Mouse (Mus musculus) heart, adult 8-10 months (tissue): ENCODE measurements around the gene Usp43. TPM values are rescaled to one million over a fixed set of nuclear protein-coding genes. Genes with fewer than 3 reads are reported as not detected.

Experiments
- DNase-seq: peaks from one replicate; pipeline ENCODE4 v3.0.0; 2022; ENCODE audit warnings: low spot score
- total RNA-seq, 4 experiments: library from RNA; stranded (reverse); gene quantifications; 2 replicates each; pipeline ENCODE4 v1.2.4; 2022

Gene Usp43
- total RNA-seq, 4 experiments from 2014 or later = 1.0 to 2.0 (median 1.4) TPM

DNA sequence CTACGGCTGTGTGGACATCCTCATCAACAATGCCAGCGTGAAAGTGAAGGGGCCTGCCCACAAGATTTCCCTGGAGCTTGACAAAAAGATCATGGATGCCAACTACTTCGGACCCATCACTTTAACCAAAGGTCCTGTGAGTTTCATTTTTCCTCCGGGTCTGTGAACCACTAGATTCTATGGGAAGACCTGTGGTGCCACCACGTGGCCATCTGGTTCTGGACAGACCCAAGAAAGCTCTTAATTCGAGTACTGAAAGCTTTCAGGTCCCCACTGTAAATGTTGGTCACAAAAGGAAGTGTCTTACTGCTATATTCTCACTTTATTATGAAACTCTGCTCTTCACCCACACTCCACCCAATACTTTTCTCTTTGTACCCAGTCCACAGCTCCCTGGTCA is 110.4 kb downstream of the Usp43 start:
- DNase-seq = no peak

DNA sequence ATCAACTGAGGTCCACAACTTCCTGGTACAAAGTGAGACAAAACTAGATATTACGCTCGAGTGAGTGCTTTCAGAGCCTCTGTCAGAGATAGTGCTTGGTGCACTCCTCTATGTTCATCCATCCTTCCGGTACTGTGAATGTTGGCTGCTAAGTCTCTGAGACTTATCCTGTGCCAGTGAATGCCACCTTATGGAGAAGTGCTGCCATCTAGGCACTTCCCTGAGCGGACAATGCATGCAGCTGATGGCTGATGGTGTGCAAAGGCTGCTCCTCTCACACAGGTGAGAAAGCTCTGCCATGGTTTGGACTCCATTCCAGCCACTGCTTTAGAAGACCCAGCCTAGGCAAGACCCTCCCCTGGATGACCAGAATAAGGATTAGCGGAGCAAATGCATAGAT is 113.9 kb downstream of the Usp43 start:
- DNase-seq = no peak

DNA sequence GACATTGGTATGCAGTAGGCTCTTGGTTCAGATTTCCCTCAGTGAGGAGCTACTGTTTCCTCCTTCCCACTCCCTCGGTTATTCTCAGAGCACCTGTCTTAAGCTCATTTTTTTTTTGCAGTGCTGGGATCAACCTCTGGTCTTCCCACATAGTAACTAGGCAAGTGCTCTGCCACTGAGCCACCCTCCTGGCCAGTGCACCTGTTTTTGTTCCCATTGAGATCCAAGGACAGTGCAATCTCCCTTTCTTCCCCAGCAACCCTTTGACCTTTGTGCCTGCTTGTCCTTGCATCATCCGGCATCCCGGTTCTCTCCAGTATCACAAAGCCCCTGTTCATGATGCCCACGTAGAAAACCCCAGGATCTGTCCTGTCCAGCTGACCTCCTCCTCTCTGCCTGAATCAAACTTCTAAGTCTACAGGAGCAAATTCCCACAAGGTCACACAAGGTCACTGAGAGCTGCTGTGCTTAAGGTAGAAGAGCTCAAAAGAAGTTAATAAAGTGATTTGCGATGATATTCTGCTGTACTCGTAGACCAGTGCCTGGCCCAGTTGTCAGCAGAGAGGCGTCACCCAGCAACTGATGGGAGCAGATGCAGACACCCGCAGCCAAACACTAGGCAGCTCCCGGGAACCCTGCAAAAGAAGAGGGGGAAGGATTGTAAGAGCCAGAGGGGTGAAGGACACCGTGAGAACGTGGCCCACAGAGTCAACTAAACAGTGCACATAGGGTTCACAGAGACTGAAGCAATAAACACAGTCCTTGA is 114.9 kb downstream of the Usp43 start:
- DNase-seq = no peak

DNA sequence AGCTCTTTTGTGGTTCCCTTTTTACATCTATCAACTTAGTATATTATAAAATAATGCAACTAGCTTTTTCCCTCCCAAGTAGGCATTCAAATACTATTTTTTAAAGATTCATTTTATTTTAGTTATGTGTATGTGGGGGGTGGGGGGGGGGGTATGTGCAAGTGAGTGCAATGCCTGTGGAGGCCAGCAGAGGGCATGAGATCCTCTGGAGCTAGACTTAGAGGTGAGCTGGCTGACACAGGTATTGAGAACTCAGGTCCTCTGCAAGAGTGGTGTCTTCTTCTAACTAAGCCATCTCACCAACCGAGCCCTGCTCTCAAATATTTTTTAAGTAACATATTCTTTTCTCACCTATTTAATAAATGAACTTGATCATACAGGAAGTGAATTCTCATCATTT is 116.4 kb downstream of the Usp43 start:
- no peak for DNase-seq

Other genes starting within 250 kb of the Usp43 start
- gene Rcvrn, start 226.8 kb downstream of the Usp43 start, total RNA-seq = not detected
- gene Glp2r, start 151.0 kb downstream of the Usp43 start, total RNA-seq = not detected
- gene Gsg1l2, start 147.5 kb downstream of the Usp43 start, total RNA-seq = not detected
- gene Dhrs7c, start 124.0 kb downstream of the Usp43 start, total RNA-seq = 100 to 1,000 TPM; 193 to 248 (median 231) TPM
- gene Cfap52, start 43.5 kb upstream of the Usp43 start, total RNA-seq = under 1 TPM in 1 of 4 experiments, not detected in 3; 0.32 TPM
- gene Stx8, start 44.0 kb upstream of the Usp43 start, total RNA-seq = 10 to 100 TPM; 24.6 to 34.0 (median 28.6) TPM